Mouse (Mus musculus) adrenal gland, postnatal 36 days (tissue): ENCODE measurements around the gene Icmt. TPM values are rescaled to one million over a fixed set of nuclear protein-coding genes. Genes with fewer than 3 reads are reported as not detected.

Source experiments
- DNase-seq, 2 experiments: peaks; one replicate each; pipeline ENCODE4 v3.0.0; 2021; ENCODE audit warnings: mixed read lengths in 1 of 2
- total RNA-seq, 2 experiments: library from RNA; stranded (reverse); gene quantifications; 2 replicates each; pipeline ENCODE4 v1.2.3; 2021

Gene Icmt
- total RNA-seq, 2 experiments from 2014 or later: 49.0 to 50.2 TPM

- DNase-seq: no peak
Observed at GRCm38 (mm10) chr4:152339293-152339790, 42.3 kb downstream of the Icmt start.

GRCm38 (mm10) chr4:152340584-152341284 is 43.7 kb downstream of the Icmt start:
- DNase-seq: peak in 1 of 2 experiments; percentile 41

- peak in 1 of 2 experiments; percentile 48 for DNase-seq
Observed at GRCm38 (mm10) chr4:152343296-152343695, 46.3 kb downstream of the Icmt start.

GRCm38 (mm10) chr4:152344651-152345050 is 47.6 kb downstream of the Icmt start:
- DNase-seq: no peak

- DNase-seq: peak; percentile 72 to 73
Observed at GRCm38 (mm10) chr4:152345120-152345889, 48.3 kb downstream of the Icmt start.

GRCm38 (mm10) chr4:152349837-152350381 is 52.9 kb downstream of the Icmt start:
- no peak for DNase-seq

- DNase-seq: no peak
Observed at GRCm38 (mm10) chr4:152350722-152351421, 53.8 kb downstream of the Icmt start.

- DNase-seq: peak in 1 of 2 experiments; percentile 18
Observed at GRCm38 (mm10) chr4:152351422-152352305, 54.6 kb downstream of the Icmt start.

- no peak for DNase-seq
Observed at GRCm38 (mm10) chr4:152353886-152354637, 57.0 kb downstream of the Icmt start.

- no peak for DNase-seq
Observed at GRCm38 (mm10) chr4:152355672-152356071, 58.6 kb downstream of the Icmt start.

Other genes starting within 250 kb of the Icmt start
- 10 to 100 TPM; 10.0 to 13.5 TPM for gene Plekhg5, start 224.7 kb upstream of the Icmt start, total RNA-seq
- gene Tnfrsf25, start 181.3 kb upstream of the Icmt start, total RNA-seq: 1 to 10 TPM; 1.7 to 3.0 TPM
- gene Espn, start 144.9 kb upstream of the Icmt start, total RNA-seq: 1 to 10 TPM; 1.2 to 1.5 TPM
- not detected for gene Hes2, start 138.4 kb upstream of the Icmt start, total RNA-seq
- 10 to 100 TPM; 37.1 to 53.6 TPM for gene Acot7, start 119.1 kb upstream of the Icmt start, total RNA-seq
- 1 to 10 TPM; 4.7 to 7.2 TPM for gene Gpr153, start 23.0 kb upstream of the Icmt start, total RNA-seq
- gene Hes3, start 5.6 kb upstream of the Icmt start, total RNA-seq: not detected
- under 1 TPM; 0.46 to 0.96 TPM for gene Rnf207, start 21.8 kb downstream of the Icmt start, total RNA-seq
- gene Rpl22, start 28.5 kb downstream of the Icmt start, total RNA-seq: 100 to 1,000 TPM; 496 to 507 TPM
- gene Chd5, start 41.4 kb downstream of the Icmt start, total RNA-seq: 1 to 10 TPM; 5.0 to 5.4 TPM
- gene Nphp4, start 179.5 kb downstream of the Icmt start, total RNA-seq: 1 to 10 TPM; 2.7 to 5.1 TPM
- gene Kcnab2, start 180.6 kb downstream of the Icmt start, total RNA-seq: 1 to 10 TPM; 3.9 to 4.7 TPM